Mouse (Mus musculus): ENCODE measurements around the gene Tbx2. TPM values are rescaled to one million over a fixed set of nuclear protein-coding genes. Genes with fewer than 3 reads are reported as not detected.

The Tbx2 gene
- polyA plus RNA-seq, 1 experiment, result 1.0 TPM

GRCm38 (mm10) chr11:85831656-85832230 is 608 bp upstream of the Tbx2 start:
- Histone ChIP-seq H3ac (ENCODE audit: control insufficient read depth, insufficient read length) (peak overlapping the region; percentile 55), H3K4me2 (ENCODE audit: low read depth) (peak overlapping the region; percentile 90), H3K4me3 (peak overlapping the region; percentile 22), H3K36me3 (ENCODE audit: control insufficient read depth, insufficient read depth) (no peaks in the 10 kb centered on the region), H3K27me3 (ENCODE audit: control insufficient read depth, insufficient read depth, insufficient read length) (peaks cover 23% of the 10 kb centered on the region), H3K79me2 (ENCODE audit: control insufficient read depth, insufficient read depth) (no peaks in the 10 kb centered on the region)
- TF ChIP-seq POLR2A (IDR thresholded peaks at IDR 0.05; ENCODE audit: insufficient read length, low read depth), result no peak
- no peak for TF ChIP-seq SRF (IDR thresholded peaks at IDR 0.05; ENCODE audit: control insufficient read depth, insufficient read length, low read depth)
- TF ChIP-seq MYOD1 (IDR thresholded peaks at IDR 0.05; ENCODE audit: control insufficient read depth in 1 of 3, insufficient read length in 2 of 3, low read depth in 2 of 3), result no peak
- TF ChIP-seq CEBPB (IDR thresholded peaks at IDR 0.05; ENCODE audit: insufficient read depth, poor library complexity, severe bottlenecking), result no peak
- no peak for TF ChIP-seq MYOG (IDR thresholded peaks at IDR 0.05; ENCODE audit: control insufficient read depth in 1 of 3, insufficient read depth in 1 of 3, insufficient read length in 2 of 3, low read depth in 2 of 3)

GRCm38 (mm10) chr11:85833081-85833521 is 750 bp downstream of the Tbx2 start:
- H3K79me2 ChIP-seq (ENCODE audit: control insufficient read depth, insufficient read depth), result no peaks in the 10 kb centered on the region
- TF ChIP-seq MYOD1 (IDR thresholded peaks at IDR 0.05; ENCODE audit: control insufficient read depth in 1 of 3, insufficient read length in 2 of 3, low read depth in 2 of 3) (peak in 1 of 3 experiments; percentile 19), POLR2A (IDR thresholded peaks at IDR 0.05; ENCODE audit: insufficient read length, low read depth) (no peak)
- H3K27me3 ChIP-seq (ENCODE audit: control insufficient read depth, insufficient read depth, insufficient read length), result peaks cover 23% of the 10 kb centered on the region
- peak overlapping the region; percentile 60 for H3K4me2 ChIP-seq (ENCODE audit: low read depth)
- no peaks in the 10 kb centered on the region for H3K36me3 ChIP-seq (ENCODE audit: control insufficient read depth, insufficient read depth)
- peak overlapping the region; percentile 22 for H3K4me3 ChIP-seq
- H3ac ChIP-seq (ENCODE audit: control insufficient read depth, insufficient read length), result peak overlapping the region; percentile 55

GRCm38 (mm10) chr11:85833761-85834385 is 1.5 kb downstream of the Tbx2 start:
- no peaks in the 10 kb centered on the region for H3K79me2 ChIP-seq (ENCODE audit: control insufficient read depth, insufficient read depth)
- H3K4me3 ChIP-seq, result peak overlapping the region; percentile 22
- peak overlapping the region; percentile 55 for H3ac ChIP-seq (ENCODE audit: control insufficient read depth, insufficient read length)
- H3K36me3 ChIP-seq (ENCODE audit: control insufficient read depth, insufficient read depth), result no peaks in the 10 kb centered on the region
- peak overlapping the region; percentile 60 for H3K4me2 ChIP-seq (ENCODE audit: low read depth)
- TF ChIP-seq SRF (IDR thresholded peaks at IDR 0.05; ENCODE audit: control insufficient read depth, insufficient read length, low read depth) (no peak), CEBPB (IDR thresholded peaks at IDR 0.05; ENCODE audit: insufficient read depth, poor library complexity, severe bottlenecking) (no peak), MAX (IDR thresholded peaks at IDR 0.05; ENCODE audit: low read depth) (no peak), E2F4 (IDR thresholded peaks at IDR 0.05; ENCODE audit: insufficient read depth) (no peak), POLR2A (IDR thresholded peaks at IDR 0.05; ENCODE audit: insufficient read length, low read depth) (no peak), REST (IDR thresholded peaks at IDR 0.05; ENCODE audit: insufficient read depth, insufficient read length) (no peak), MYOG (IDR thresholded peaks at IDR 0.05; ENCODE audit: control insufficient read depth in 1 of 3, insufficient read depth in 1 of 3, insufficient read length in 2 of 3, low read depth in 2 of 3) (no peak), POLR2AphosphoS2 (IDR thresholded peaks at IDR 0.05; ENCODE audit: insufficient read length, low read depth) (no peak), TCF12 (IDR thresholded peaks at IDR 0.05; ENCODE audit: insufficient read depth, poor library complexity, severe bottlenecking) (no peak), TCF3 (IDR thresholded peaks at IDR 0.05; ENCODE audit: insufficient read length, low read depth) (no peak), USF1 (IDR thresholded peaks at IDR 0.05; ENCODE audit: low read depth) (no peak), MYOD1 (IDR thresholded peaks at IDR 0.05; ENCODE audit: control insufficient read depth in 1 of 3, insufficient read length in 2 of 3, low read depth in 2 of 3) (no peak)
- peaks cover 19% of the 10 kb centered on the region for H3K27me3 ChIP-seq (ENCODE audit: control insufficient read depth, insufficient read depth, insufficient read length)

GRCm38 (mm10) chr11:85834386-85834931 is 2.1 kb downstream of the Tbx2 start:
- Histone ChIP-seq H3ac (ENCODE audit: control insufficient read depth, insufficient read length) (no peak overlapping the region), H3K36me3 (ENCODE audit: control insufficient read depth, insufficient read depth) (no peaks in the 10 kb centered on the region), H3K4me2 (ENCODE audit: low read depth) (no peak overlapping the region), H3K27me3 (ENCODE audit: control insufficient read depth, insufficient read depth, insufficient read length) (peaks cover 13% of the 10 kb centered on the region), H3K4me3 (no peak overlapping the region), H3K79me2 (ENCODE audit: control insufficient read depth, insufficient read depth) (no peaks in the 10 kb centered on the region)
- TF ChIP-seq CEBPB (IDR thresholded peaks at IDR 0.05; ENCODE audit: insufficient read depth, poor library complexity, severe bottlenecking), result no peak
- no peak for TF ChIP-seq TCF3 (IDR thresholded peaks at IDR 0.05; ENCODE audit: insufficient read length, low read depth)
- no peak for TF ChIP-seq USF1 (IDR thresholded peaks at IDR 0.05; ENCODE audit: low read depth)
- TF ChIP-seq POLR2A (IDR thresholded peaks at IDR 0.05; ENCODE audit: insufficient read length, low read depth), result no peak
- TF ChIP-seq REST (IDR thresholded peaks at IDR 0.05; ENCODE audit: insufficient read depth, insufficient read length), result no peak
- TF ChIP-seq MYOG (IDR thresholded peaks at IDR 0.05; ENCODE audit: control insufficient read depth in 1 of 3, insufficient read depth in 1 of 3, insufficient read length in 2 of 3, low read depth in 2 of 3), result no peak

GRCm38 (mm10) chr11:85835001-85835752 is 2.8 kb downstream of the Tbx2 start:
- no peak overlapping the region for H3ac ChIP-seq (ENCODE audit: control insufficient read depth, insufficient read length)
- peaks cover 7% of the 10 kb centered on the region for H3K27me3 ChIP-seq (ENCODE audit: control insufficient read depth, insufficient read depth, insufficient read length)
- no peak overlapping the region for H3K4me3 ChIP-seq
- no peaks in the 10 kb centered on the region for H3K79me2 ChIP-seq (ENCODE audit: control insufficient read depth, insufficient read depth)
- no peak for TF ChIP-seq MAX (IDR thresholded peaks at IDR 0.05; ENCODE audit: low read depth)
- no peak for TF ChIP-seq TCF12 (IDR thresholded peaks at IDR 0.05; ENCODE audit: insufficient read depth, poor library complexity, severe bottlenecking)
- no peak for TF ChIP-seq E2F4 (IDR thresholded peaks at IDR 0.05; ENCODE audit: insufficient read depth)
- TF ChIP-seq POLR2AphosphoS2 (IDR thresholded peaks at IDR 0.05; ENCODE audit: insufficient read length, low read depth), result no peak
- H3K36me3 ChIP-seq (ENCODE audit: control insufficient read depth, insufficient read depth), result no peaks in the 10 kb centered on the region
- H3K4me2 ChIP-seq (ENCODE audit: low read depth), result no peak overlapping the region

Measured in myocyte (in vitro differentiated cells).